Mouse (Mus musculus) E14TG2a.4 (cell line): ENCODE results near the gene Cfap161.

Source experiments
- CTCF ChIP-seq: conservative IDR thresholded peaks from 2 replicates; pipeline ENCODE4 v1.5.1; 2014; ENCODE audit warnings: low read length
- NANOG ChIP-seq: IDR thresholded peaks from 2 replicates; pipeline ENCODE4 v1.6.1; 2014; ENCODE audit warnings: borderline replicate concordance, low read length, mixed read lengths
- POU5F1 ChIP-seq: IDR thresholded peaks from 2 replicates; pipeline ENCODE4 v1.6.1; 2014; ENCODE audit warnings: low read length, borderline replicate concordance

- TF ChIP-seq CTCF (no peak), POU5F1 (no peak), NANOG (no peak)
These were observed 56.7 kb downstream of the Cfap161 start for GRCm38 (mm10) chr7:83737914-83738490.
